Mouse (Mus musculus) kidney, adult 9 months (tissue): ENCODE measurements around the gene Dusp5.
"Not testable (repeated sequence)": the region's sequence is repeated elsewhere in the genome, so short reads cannot be mapped to it uniquely, and the experiment has no call there.

ENCODE experiments used
- DNase-seq: peaks from one replicate; pipeline ENCODE4 v3.0.0; 2022

Gene Dusp5

DNA sequence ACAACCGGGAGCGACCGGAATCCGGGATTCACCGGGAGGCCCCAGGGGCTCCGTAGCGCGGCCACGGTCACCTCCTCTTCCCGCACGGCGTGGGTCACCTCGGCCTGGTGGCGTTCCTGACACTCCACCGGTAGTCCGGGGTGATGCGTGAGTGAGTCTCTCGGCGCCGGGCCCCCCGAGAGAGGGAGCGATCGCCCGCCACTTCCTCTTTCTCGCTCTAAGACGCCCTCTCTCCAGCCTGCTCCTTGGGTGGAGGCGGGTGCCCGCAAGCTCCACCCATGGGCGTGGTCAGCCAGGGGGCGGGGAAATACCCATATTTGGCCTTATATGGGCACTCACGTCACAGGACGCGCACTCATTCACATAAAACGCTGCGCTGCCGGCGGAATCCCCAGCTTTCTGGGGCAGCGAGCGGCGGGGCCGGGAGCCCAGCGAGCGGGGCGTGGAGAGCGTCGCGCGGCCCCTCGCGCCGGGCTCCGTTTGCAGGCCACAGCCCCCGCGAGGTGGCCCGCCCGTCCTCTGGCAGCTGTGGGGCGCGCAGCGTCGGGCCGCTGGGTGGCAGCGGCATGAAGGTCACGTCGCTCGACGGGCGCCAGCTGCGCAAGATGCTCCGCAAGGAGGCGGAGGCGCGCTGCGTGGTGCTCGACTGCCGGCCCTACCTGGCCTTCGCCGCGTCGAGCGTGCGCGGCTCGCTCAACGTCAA lies at the start of gene Dusp5:
Gene Dusp5 (plus strand): TSS at position 358 of the 703 bp plus-strand sequence.
- DNase-seq: peak; percentile 98

DNA sequence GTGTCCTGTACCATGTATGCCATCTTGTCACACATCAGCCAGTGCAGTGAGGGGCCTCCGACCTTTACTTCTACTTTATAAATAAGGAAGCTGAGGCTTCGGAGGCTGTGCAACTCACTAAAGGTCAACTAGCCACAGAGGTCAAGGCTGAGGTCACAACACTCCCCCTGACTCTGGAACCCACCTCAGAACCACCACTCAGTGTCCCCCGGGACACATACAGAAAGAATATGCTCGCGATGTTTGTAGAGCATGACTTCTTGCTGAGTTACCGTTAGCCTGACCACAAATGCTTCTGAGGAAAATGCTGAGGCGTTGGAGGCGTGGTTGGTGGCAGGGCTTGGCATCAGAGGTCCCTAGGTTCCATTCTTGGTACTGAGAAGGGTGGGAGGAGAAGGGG lies 49.3 kb upstream of the Dusp5 start:
- DNase-seq: no peak

- no peak for DNase-seq
Measured at GRCm38 (mm10) chr19:53482093-53482492, 46.8 kb upstream of the Dusp5 start.

DNA sequence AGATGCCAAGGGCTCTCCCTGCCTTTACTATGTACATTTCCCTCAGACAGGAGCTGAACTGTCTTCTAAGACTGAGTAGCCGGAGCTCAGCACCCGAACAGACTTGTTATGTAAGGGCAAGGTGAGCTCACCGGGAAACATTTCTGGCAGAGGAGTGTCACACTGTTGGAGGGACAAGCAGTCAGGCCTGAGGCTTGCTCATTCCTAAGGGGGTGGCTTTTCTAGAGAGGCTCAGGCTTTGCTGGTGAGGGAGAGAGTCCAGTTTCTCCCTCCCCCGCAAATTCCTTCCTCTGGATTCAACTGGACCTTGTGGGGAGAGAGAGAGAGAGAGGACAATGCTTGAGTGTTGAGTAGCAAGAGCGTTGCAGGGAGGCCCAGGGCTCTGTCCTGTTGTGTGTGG lies 46.4 kb upstream of the Dusp5 start:
- DNase-seq: no peak

GRCm38 (mm10) chr19:53483984-53484383 lies 44.9 kb upstream of the Dusp5 start:
- DNase-seq: no peak

- DNase-seq: no peak
Measured at GRCm38 (mm10) chr19:53484918-53485317, 44.0 kb upstream of the Dusp5 start.

DNA sequence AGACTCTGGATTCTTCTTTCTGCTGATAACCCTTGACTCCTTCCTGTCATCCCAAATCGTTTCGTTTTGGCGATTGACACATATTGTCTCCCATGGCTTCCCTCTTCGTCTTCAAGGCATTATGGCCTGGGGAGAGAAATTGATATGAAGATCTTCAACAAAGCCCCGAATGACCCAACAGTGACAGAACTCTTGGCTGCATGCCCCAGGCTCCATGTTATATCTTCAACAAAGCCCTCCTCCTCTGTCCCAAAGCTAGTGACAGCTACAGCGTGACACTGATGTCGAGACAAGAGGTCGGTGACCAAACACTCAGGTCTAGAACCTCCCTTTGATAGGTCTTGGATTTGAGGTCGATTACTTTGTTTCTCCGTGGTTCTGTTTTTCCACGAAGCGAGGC lies 39.7 kb upstream of the Dusp5 start:
- no peak for DNase-seq

DNA sequence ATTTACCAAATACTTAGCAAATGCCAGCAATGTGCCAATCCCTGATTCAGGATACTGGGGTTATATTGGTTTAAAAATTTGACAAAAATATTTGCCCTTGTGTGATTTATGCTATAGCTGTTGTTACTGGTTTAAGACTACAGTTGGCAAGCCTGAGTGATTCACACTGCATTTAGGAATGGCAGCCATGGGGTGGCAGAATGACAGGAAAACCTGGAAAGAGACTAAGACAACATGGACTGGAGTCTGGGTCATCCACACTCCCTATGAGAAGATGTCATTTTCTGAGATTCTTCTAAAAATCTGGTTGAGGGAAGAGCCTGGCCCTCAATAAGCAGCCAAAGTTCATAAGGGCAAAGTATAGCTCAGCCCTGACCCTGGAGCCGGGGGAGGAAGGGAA lies 39.0 kb upstream of the Dusp5 start:
- no peak for DNase-seq

DNA sequence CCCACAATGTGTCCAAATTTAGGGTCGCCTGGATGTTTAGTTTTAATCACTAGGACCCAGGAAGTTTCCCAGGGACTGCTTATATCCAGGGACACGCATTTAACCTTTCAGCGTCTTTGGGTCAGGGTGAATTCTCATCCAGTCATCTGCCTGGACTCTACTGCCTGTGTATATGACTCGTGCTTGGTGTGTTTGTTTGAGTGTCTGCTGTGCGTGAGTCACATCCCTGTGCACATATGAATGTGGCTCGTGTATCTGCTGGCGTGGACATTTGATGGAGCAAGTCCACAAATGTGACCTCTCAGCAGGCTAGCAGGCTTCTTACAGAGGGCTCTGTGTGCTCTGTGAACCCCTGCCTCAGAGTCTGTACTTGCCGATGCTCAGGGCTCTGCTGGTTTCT lies 38.0 kb upstream of the Dusp5 start:
- no peak for DNase-seq

GRCm38 (mm10) chr19:53492528-53492927 lies 36.4 kb upstream of the Dusp5 start:
- no peak for DNase-seq

- no peak for DNase-seq
Measured at GRCm38 (mm10) chr19:53493866-53494265, 35.0 kb upstream of the Dusp5 start.

DNA sequence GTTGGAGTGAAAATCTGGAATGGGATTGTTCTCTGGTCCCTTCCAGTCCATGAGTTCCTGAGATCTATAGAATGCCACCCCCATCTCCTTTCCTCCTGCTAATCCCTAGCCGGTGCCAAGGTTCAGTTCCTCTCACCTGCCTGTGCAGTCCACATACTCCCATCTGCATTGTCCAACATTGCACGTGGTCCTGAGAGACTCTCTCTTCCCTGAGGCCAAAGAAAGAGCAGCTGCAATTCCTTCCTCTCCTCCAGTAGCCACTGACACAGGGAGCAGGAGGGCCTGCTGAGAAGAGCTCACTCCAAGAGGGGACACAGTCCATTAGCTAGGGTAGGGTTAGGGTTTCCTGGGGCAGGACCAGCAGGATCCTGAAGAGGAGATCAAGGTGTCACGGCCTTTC lies 31.0 kb upstream of the Dusp5 start:
- DNase-seq: no peak

GRCm38 (mm10) chr19:53499049-53499448 lies 29.9 kb upstream of the Dusp5 start:
- no peak for DNase-seq

- peak; percentile 24 for DNase-seq
Measured at GRCm38 (mm10) chr19:53499451-53499940, 29.4 kb upstream of the Dusp5 start.

DNA sequence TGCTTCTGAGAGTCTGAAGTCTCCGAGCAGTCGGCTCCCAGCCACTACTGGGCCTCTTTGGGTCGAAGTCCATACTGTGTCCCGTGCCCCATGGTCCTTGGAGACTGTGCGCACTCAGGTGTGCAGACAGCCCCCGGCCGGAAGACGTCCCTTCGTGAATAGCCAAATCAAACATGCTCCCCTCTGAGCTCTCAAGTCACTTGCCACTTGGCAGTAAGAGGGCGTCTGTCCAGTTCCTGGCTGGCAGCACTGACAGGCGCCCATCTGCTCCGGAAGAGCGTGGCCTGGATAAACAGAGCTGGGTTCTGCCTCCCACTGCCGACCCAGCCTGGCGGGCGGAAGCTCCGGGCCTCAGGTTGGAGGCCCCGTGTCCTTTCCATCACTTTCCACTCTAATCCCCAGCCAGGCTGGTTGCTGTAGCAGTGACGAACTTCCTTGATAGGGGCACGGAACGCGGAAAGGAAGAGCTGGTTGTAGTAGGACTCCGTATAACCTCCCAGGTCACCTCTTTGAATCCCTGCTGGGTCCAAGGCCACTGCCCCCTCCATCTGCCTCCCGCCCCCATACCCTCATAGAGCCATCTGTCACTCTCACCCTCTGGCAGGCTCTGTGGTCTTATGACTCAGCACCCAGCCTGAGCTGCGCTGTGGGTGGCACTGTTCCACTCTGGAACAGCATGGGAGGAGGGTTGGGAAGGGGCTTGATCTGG lies 28.5 kb upstream of the Dusp5 start:
- DNase-seq: peak; percentile 89

GRCm38 (mm10) chr19:53501239-53501638 lies 27.7 kb upstream of the Dusp5 start:
- DNase-seq: not testable (repeated sequence)

GRCm38 (mm10) chr19:53501765-53502164 lies 27.1 kb upstream of the Dusp5 start:
- DNase-seq: no peak

- DNase-seq: no peak
Measured at GRCm38 (mm10) chr19:53502891-53503371, 26.0 kb upstream of the Dusp5 start.

- no peak for DNase-seq
Measured at GRCm38 (mm10) chr19:53504181-53504580, 24.7 kb upstream of the Dusp5 start.

DNA sequence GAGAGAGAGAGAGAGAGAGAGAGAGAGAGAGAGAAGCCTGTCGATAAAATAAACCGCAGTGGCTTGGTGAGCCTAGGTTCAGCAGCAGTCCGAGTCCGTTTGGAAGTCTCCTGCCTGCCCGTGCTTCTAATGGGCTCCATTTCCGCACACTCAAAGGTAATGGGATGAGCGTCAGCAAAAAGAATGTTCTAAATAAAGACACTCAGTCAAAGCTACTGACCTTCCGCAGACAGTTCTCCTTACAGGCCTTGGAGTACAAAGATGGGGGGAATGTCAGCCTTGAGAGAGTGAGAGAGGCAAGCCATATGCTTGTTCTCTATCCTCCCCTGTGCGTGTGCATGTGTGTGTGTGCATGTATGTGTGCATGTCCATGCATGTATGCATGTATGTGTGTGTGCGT lies 23.2 kb upstream of the Dusp5 start:
- no peak for DNase-seq

DNA sequence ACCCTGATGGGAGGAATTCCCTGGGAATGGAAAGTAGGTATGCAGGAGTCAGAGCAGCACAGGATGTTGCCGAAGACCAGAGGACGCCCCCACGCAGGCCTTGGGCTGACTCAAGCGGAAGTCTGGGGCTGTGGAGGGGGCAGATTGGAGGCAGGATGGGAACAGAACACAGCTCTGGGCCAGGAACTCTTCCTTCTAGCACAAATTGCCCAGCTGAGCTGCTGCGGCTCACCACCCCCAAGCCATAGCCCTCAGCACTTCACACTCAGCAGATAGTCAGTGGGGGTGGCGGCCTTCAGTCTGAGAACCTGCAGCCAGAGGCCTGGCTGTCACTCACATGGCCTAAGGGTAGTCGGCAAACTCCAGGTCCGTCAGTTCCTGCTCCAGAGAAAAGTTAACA lies 21.4 kb upstream of the Dusp5 start:
- DNase-seq: no peak

DNA sequence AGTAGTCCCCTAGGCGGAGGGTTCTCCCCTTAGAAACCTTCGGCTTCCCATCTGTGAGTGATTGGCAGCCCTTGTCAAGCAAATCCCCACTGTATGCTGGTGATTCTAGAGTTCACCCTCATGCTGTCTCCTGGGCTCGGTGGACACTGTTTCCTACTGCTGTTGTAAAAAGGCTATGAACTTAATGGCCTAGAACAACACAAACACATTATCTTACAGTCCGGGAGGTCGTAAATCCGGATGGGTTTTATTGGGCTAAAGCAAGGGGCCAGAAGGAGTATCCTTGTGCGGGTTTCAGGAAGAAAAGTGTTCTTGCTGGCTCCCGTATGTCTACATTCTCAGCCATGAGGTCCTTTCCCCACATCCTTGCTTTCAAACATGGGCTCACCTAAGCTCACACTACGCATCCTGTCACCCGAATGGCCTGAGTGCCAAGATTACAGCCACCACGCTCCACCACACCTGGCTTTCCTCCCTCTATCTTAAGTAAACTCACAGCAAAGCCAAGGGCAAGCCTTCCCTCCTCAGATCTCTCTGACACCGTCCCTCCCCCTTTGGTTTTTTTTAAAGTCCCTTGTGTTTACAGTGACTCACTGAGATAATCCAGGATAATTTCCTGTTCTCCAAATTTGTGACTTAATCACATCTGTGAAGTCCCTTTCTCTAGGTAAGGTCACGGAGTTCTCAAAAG lies 17.5 kb upstream of the Dusp5 start:
- DNase-seq: no peak

DNA sequence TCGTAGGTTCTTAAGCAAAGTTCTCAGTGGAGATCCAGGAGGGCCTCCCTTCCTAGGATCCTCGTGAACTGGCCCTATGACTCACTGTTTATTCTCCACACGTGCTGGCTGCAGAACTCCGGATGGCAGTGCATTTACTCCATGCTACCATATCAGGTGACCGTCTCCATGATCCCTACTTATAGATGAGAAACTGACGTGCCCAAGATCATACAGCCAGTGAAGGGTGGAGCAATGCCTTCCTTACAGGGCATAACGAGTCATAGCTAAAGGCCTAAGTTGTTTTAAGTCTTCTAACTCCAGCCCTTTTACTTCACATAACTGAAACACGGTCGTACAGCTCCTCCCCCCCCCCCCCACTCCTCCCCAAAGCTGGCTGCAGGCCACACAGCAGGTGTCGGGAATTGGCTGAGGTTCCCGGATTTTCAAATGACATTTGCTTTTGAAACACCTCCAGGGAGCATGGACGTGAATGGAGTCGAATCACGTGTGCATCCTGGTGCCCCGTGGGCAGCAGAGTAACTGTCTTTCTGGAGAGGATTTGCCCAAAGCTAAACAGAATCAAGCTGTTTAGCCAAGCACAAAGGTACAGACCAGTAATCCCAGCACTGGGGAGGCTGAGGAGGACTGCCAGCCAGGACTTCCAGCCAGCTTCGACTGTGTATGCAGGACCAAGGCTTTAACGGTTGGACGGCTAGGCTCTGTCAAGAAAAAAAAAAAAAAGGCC lies 11.4 kb upstream of the Dusp5 start:
- DNase-seq: no peak
